Comparison of ENCODE assay signal across 14 mouse cellular contexts in genomic region chr14:27076522-27076920, GRCm38 (mm10). TPM values are rescaled to one million over a fixed set of nuclear protein-coding genes. Genes with fewer than 3 reads are reported as not detected.
DNase-seq lines count a peak whose midpoint lies in the region; ATAC-seq and TF ChIP-seq lines count a peak whose summit lies in the region.
"Had no signal": no experiment of that assay in that cellular context is flagged by ENCODE, and none has a peak within 500 bp of the region (broad histone marks: within the 10 kb centered on the region; RNA-seq: fewer than 3 reads in every experiment).

No protein-coding gene starts in this region.

- peak overlapping the region; percentile 68 for H3K27ac ChIP-seq in kidney, adult 2 months (ENCODE audit: insufficient read depth, low read depth, low read length)
- 0 out of 2 replicates have a peak overlapping the region, but pooled peaks have one; percentile 80 for H3K27ac ChIP-seq in embryonic facial prominence, embryonic 12.5 days
- peak overlapping the region; percentile 89 for H3K27ac ChIP-seq in heart, embryonic 16.5 days (ENCODE audit: low read length)
- peak overlapping the region; percentile 44; the same call in 1 of the 2 replicates for H3K27ac ChIP-seq in limb, embryonic 15.5 days
- H3K27ac ChIP-seq in liver, postnatal 0 days (ENCODE audit: low read depth), result no peak overlapping the region
- no peak overlapping the region for H3K27ac ChIP-seq in forebrain, postnatal 0 days (ENCODE audit: low read depth, low read length)
- no peak overlapping the region for H3K27ac ChIP-seq in hindbrain, embryonic 16.5 days (ENCODE audit: low read depth, low read length)
- H3K27ac ChIP-seq: hindbrain, embryonic 13.5 days had no signal

- ATAC-seq in embryonic facial prominence, embryonic 12.5 days (ENCODE audit: insufficient number of reproducible peaks, insufficient read depth, low FRiP score, low TSS enrichment), result no peak
- ATAC-seq in heart, embryonic 16.5 days (replicated peaks; ENCODE audit: extremely low read depth, insufficient read depth, low FRiP score), result peak; percentile 81
- no peak for ATAC-seq in limb, embryonic 15.5 days (ENCODE audit: insufficient number of reproducible peaks, low FRiP score, low TSS enrichment, low read depth)
- no peak for ATAC-seq in liver, postnatal 0 days
- no peak for ATAC-seq in forebrain, postnatal 0 days
- ATAC-seq in hindbrain, embryonic 16.5 days, result no peak
- ATAC-seq: activated CD4-positive, CD25-positive, alpha-beta regulatory T cell, adult 4 months; lung, postnatal 0 days had no signal

- no peak for TF ChIP-seq EP300 in liver, postnatal 0 days (IDR thresholded peaks at IDR 0.05; ENCODE audit: low read depth)

- no peaks in the 10 kb centered on the region for H3K36me3 ChIP-seq in kidney, adult 2 months (ENCODE audit: control insufficient read depth, insufficient read depth, low read length)
- H3K36me3 ChIP-seq in embryonic facial prominence, embryonic 12.5 days, result peaks cover 9% of the 10 kb centered on the region
- H3K36me3 ChIP-seq in heart, embryonic 16.5 days (ENCODE audit: control insufficient read depth, insufficient read depth), result no peaks in the 10 kb centered on the region
- H3K36me3 ChIP-seq in limb, embryonic 15.5 days, result peaks cover 4% of the 10 kb centered on the region; the same call in 1 of the 2 replicates
- no peaks in the 10 kb centered on the region for H3K36me3 ChIP-seq in liver, postnatal 0 days (replicated peaks; ENCODE audit: insufficient read depth, low read length)
- H3K36me3 ChIP-seq in forebrain, postnatal 0 days (ENCODE audit: insufficient read depth), result no peaks in the 10 kb centered on the region
- H3K36me3 ChIP-seq in hindbrain, embryonic 16.5 days (ENCODE audit: control insufficient read depth, insufficient read depth, low read length), result no peaks in the 10 kb centered on the region
- H3K36me3 ChIP-seq: hindbrain, embryonic 13.5 days had no signal

- no peak overlapping the region for H3K4me2 ChIP-seq in embryonic facial prominence, embryonic 12.5 days (replicated peaks)
- 0 out of 2 replicates have a peak overlapping the region, but pooled peaks have one; percentile 14 for H3K4me2 ChIP-seq in heart, embryonic 16.5 days (ENCODE audit: low read depth, low read length)
- H3K4me2 ChIP-seq in limb, embryonic 15.5 days, result no peak overlapping the region
- no peak overlapping the region for H3K4me2 ChIP-seq in liver, postnatal 0 days (ENCODE audit: low read depth, low read length)
- no peak overlapping the region for H3K4me2 ChIP-seq in forebrain, postnatal 0 days (ENCODE audit: low read depth)
- no peak overlapping the region for H3K4me2 ChIP-seq in hindbrain, embryonic 16.5 days (ENCODE audit: low read length)
- H3K4me2 ChIP-seq: hindbrain, embryonic 13.5 days had no signal

- H3K4me3 ChIP-seq in kidney, adult 2 months (ENCODE audit: insufficient read depth, low read depth, low read length), result no peak overlapping the region
- no peak overlapping the region for H3K4me3 ChIP-seq in embryonic facial prominence, embryonic 12.5 days
- H3K4me3 ChIP-seq in heart, embryonic 16.5 days (ENCODE audit: low read length), result no peak overlapping the region
- no peak overlapping the region for H3K4me3 ChIP-seq in limb, embryonic 15.5 days
- H3K4me3 ChIP-seq in liver, postnatal 0 days (ENCODE audit: low read depth, low read length), result no peak overlapping the region
- H3K4me3 ChIP-seq in forebrain, postnatal 0 days (ENCODE audit: low read depth, low read length), result no peak overlapping the region
- no peak overlapping the region for H3K4me3 ChIP-seq in hindbrain, embryonic 16.5 days (ENCODE audit: low read length)
- H3K4me3 ChIP-seq: hindbrain, embryonic 13.5 days had no signal

- no peak overlapping the region for H3K9ac ChIP-seq in embryonic facial prominence, embryonic 12.5 days
- no peak overlapping the region for H3K9ac ChIP-seq in heart, embryonic 16.5 days (ENCODE audit: low read length)
- no peak overlapping the region for H3K9ac ChIP-seq in limb, embryonic 15.5 days
- H3K9ac ChIP-seq in liver, postnatal 0 days (replicated peaks), result no peak overlapping the region
- H3K9ac ChIP-seq in forebrain, postnatal 0 days, result no peak overlapping the region
- no peak overlapping the region for H3K9ac ChIP-seq in hindbrain, embryonic 16.5 days (ENCODE audit: low read depth, low read length)
- H3K9ac ChIP-seq: hindbrain, embryonic 13.5 days had no signal

- TF ChIP-seq POLR2A in kidney, adult 2 months (IDR thresholded peaks at IDR 0.05; ENCODE audit: low read depth, low read length), result no peak

- no peaks in the 10 kb centered on the region for H3K9me3 ChIP-seq in embryonic facial prominence, embryonic 12.5 days
- no peaks in the 10 kb centered on the region for H3K9me3 ChIP-seq in heart, embryonic 16.5 days (replicated peaks; ENCODE audit: control insufficient read depth, low read length)
- H3K9me3 ChIP-seq in limb, embryonic 15.5 days, result no peaks in the 10 kb centered on the region
- H3K9me3 ChIP-seq in liver, postnatal 0 days (ENCODE audit: low read length), result no peaks in the 10 kb centered on the region
- H3K9me3 ChIP-seq in forebrain, postnatal 0 days (ENCODE audit: low read length), result no peaks in the 10 kb centered on the region
- H3K9me3 ChIP-seq in hindbrain, embryonic 16.5 days (ENCODE audit: control insufficient read depth, low read length), result no peaks in the 10 kb centered on the region
- H3K9me3 ChIP-seq: hindbrain, embryonic 13.5 days had no signal

- DNase-seq in kidney, adult 2 months, result no peak
- DNase-seq in kidney, adult 18-20 months, result no peak
- no peak for DNase-seq in liver, postnatal 0 days
- no peak for DNase-seq in forebrain, postnatal 0 days
- DNase-seq: cerebellum, adult 9-11 months; gastrocnemius, postnatal 36 days; kidney, adult 8-10 months had no signal

- H3K4me1 ChIP-seq in kidney, adult 2 months (ENCODE audit: control insufficient read depth, insufficient read depth, low read length), result peaks cover 18% of the 10 kb centered on the region
- peaks cover 48% of the 10 kb centered on the region for H3K4me1 ChIP-seq in embryonic facial prominence, embryonic 12.5 days
- peaks cover 35% of the 10 kb centered on the region for H3K4me1 ChIP-seq in heart, embryonic 16.5 days (ENCODE audit: control insufficient read depth, insufficient read depth, low read length)
- peaks cover 48% of the 10 kb centered on the region for H3K4me1 ChIP-seq in limb, embryonic 15.5 days
- no peaks in the 10 kb centered on the region for H3K4me1 ChIP-seq in liver, postnatal 0 days (ENCODE audit: insufficient read depth)
- H3K4me1 ChIP-seq in forebrain, postnatal 0 days (ENCODE audit: insufficient read depth), result no peaks in the 10 kb centered on the region
- H3K4me1 ChIP-seq in hindbrain, embryonic 16.5 days (ENCODE audit: control insufficient read depth, insufficient read depth, low read depth, low read length), result peaks cover 10% of the 10 kb centered on the region

- WGBS in kidney, adult 2 months, result 56% methylated on average over 2 of the region's 2 CpGs
- 71% methylated on average over 2 of the region's 2 CpGs for WGBS in embryonic facial prominence, embryonic 12.5 days
- WGBS in heart, embryonic 16.5 days, result 22% methylated on average over 2 of the region's 2 CpGs
- 60% methylated on average over 2 of the region's 2 CpGs for WGBS in limb, embryonic 15.5 days
- WGBS in liver, postnatal 0 days (ENCODE audit: insufficient replicate concordance), result 68% methylated on average over 2 of the region's 2 CpGs
- WGBS in forebrain, postnatal 0 days, result 81% methylated on average over 2 of the region's 2 CpGs
- WGBS in hindbrain, embryonic 16.5 days, result 75% methylated on average over 2 of the region's 2 CpGs

- TF ChIP-seq CTCF in kidney, adult 2 months (conservative IDR thresholded peaks at IDR 0.05; ENCODE audit: insufficient read depth, insufficient read length, low read depth, low read length), result no peak
- no peak for TF ChIP-seq CTCF in liver, postnatal 0 days (IDR thresholded peaks at IDR 0.05; ENCODE audit: low read depth)
- TF ChIP-seq CTCF in forebrain, postnatal 0 days (IDR thresholded peaks at IDR 0.05; ENCODE audit: low read depth), result no peak

- H3K27me3 ChIP-seq in kidney, adult 2 months (replicated peaks; ENCODE audit: control insufficient read depth, insufficient read depth, low read length), result no peaks in the 10 kb centered on the region
- H3K27me3 ChIP-seq in embryonic facial prominence, embryonic 12.5 days, result no peaks in the 10 kb centered on the region
- no peaks in the 10 kb centered on the region for H3K27me3 ChIP-seq in heart, embryonic 16.5 days (ENCODE audit: control insufficient read depth, insufficient read depth, low read length)
- H3K27me3 ChIP-seq in limb, embryonic 15.5 days, result no peaks in the 10 kb centered on the region
- no peaks in the 10 kb centered on the region for H3K27me3 ChIP-seq in liver, postnatal 0 days (ENCODE audit: insufficient read depth, low read length)
- no peaks in the 10 kb centered on the region for H3K27me3 ChIP-seq in forebrain, postnatal 0 days (ENCODE audit: insufficient read depth, low read length)
- no peaks in the 10 kb centered on the region for H3K27me3 ChIP-seq in hindbrain, embryonic 16.5 days (replicated peaks; ENCODE audit: control insufficient read depth, insufficient read depth, low read length)
- H3K27me3 ChIP-seq: hindbrain, embryonic 13.5 days had no signal

RNA-seq across cellular contexts. Expression of gene Il17rd, which starts 37.8 kb away (rescaled TPM):
- 3.3 and 3.8 TPM in 2 replicates for polyA plus RNA-seq in kidney, adult 2 months (2012; rRNA removed)
- polyA plus RNA-seq in embryonic facial prominence, embryonic 12.5 days (2016; fragmentation: Nextera tagmentation; extraction: Ambion mirVana), result 10.3 and 11.2 TPM in 2 replicates
- polyA plus RNA-seq in heart, embryonic 16.5 days (2015; fragmentation: Nextera tagmentation; extraction: Ambion mirVana), result 0.92 and 1.1 TPM in 2 replicates
- 4.7 and 5.7 TPM in 2 replicates for polyA plus RNA-seq in limb, embryonic 15.5 days (2015; fragmentation: Nextera tagmentation; extraction: Ambion mirVana)
- 0.11 and 0.12 TPM in 2 replicates for polyA plus RNA-seq in liver, postnatal 0 days (2015; fragmentation: Nextera tagmentation; extraction: Ambion mirVana)
- total RNA-seq in forebrain, postnatal 0 days (2014; rRNA removed), result 5.7 and 7.2 TPM in 2 replicates
- polyA plus RNA-seq in forebrain, postnatal 0 days (2015; fragmentation: Nextera tagmentation; extraction: Ambion mirVana), result 0.62 and 1.5 TPM in 2 replicates
- 2.5 and 2.8 TPM in 2 replicates for polyA plus RNA-seq in hindbrain, embryonic 16.5 days (2015; fragmentation: Nextera tagmentation; extraction: Ambion mirVana)

RNA-seq across cellular contexts. Expression of gene Arhgef3, which starts 38.2 kb away (rescaled TPM):
- 15.2 and 17.3 TPM in 2 replicates for polyA plus RNA-seq in kidney, adult 2 months (2012; rRNA removed)
- 8.1 and 8.4 TPM in 2 replicates for polyA plus RNA-seq in embryonic facial prominence, embryonic 12.5 days (2016; fragmentation: Nextera tagmentation; extraction: Ambion mirVana)
- polyA plus RNA-seq in heart, embryonic 16.5 days (2015; fragmentation: Nextera tagmentation; extraction: Ambion mirVana), result 17.1 and 18.5 TPM in 2 replicates
- 19.7 and 19.9 TPM in 2 replicates for polyA plus RNA-seq in limb, embryonic 15.5 days (2015; fragmentation: Nextera tagmentation; extraction: Ambion mirVana)
- 7.7 and 11.4 TPM in 2 replicates for polyA plus RNA-seq in liver, postnatal 0 days (2015; fragmentation: Nextera tagmentation; extraction: Ambion mirVana)
- 17.3 and 17.7 TPM in 2 replicates for total RNA-seq in forebrain, postnatal 0 days (2014; rRNA removed)
- polyA plus RNA-seq in forebrain, postnatal 0 days (2015; fragmentation: Nextera tagmentation; extraction: Ambion mirVana), result 9.1 and 12.3 TPM in 2 replicates
- 16.0 and 18.4 TPM in 2 replicates for polyA plus RNA-seq in hindbrain, embryonic 16.5 days (2015; fragmentation: Nextera tagmentation; extraction: Ambion mirVana)

Comparison
In these comparisons a context has a peak if more than half of its experiments do, and no peak if none do; other contexts are left out.
1. H3K27ac ChIP-seq: peak in kidney, adult 2 months (single experiment), embryonic facial prominence, embryonic 12.5 days (single experiment), heart, embryonic 16.5 days (single experiment) and limb, embryonic 15.5 days (single experiment); none in liver, postnatal 0 days (single experiment), forebrain, postnatal 0 days (single experiment) and hindbrain, embryonic 16.5 days (single experiment).